Mouse (Mus musculus) liver, embryonic 14.5 days (tissue): Measurements from ENCODE around the gene Ldb1.

Source experiments
- CTCF ChIP-seq: IDR thresholded peaks from 2 replicates; pipeline ENCODE4 v1.5.1; 2016; ENCODE audit warnings: antibody characterized with exemption, low read depth, control low read depth
- EP300 ChIP-seq: IDR thresholded peaks from 2 replicates; pipeline ENCODE4 v1.6.1; 2016; ENCODE audit warnings: antibody characterized with exemption, low read depth

GRCm38 (mm10) chr19:46016023-46016422 lies 29.0 kb downstream of the Ldb1 start:
- TF ChIP-seq CTCF (no peak), EP300 (no peak)
